Mouse (Mus musculus) midbrain, embryonic 15.5 days (tissue): ENCODE measurements around the gene Dock8. TPM values are rescaled to one million over a fixed set of nuclear protein-coding genes. Genes with fewer than 3 reads are reported as not detected.

Source experiments
- ATAC-seq: fragments of 200-750 bp; cut with Nextera tagmentation; replicated peaks from 2 replicates; pipeline ENCODE4 v1.8.0; 2017; ENCODE audit warnings: moderate TSS enrichment
- H3K27ac ChIP-seq: fragments of 300-500 bp; sonication (generic); 2 replicates; pipeline ENCODE4 v1.5.1; 2015; ENCODE audit warnings: mild to moderate bottlenecking, inconsistent platforms
- H3K27me3 ChIP-seq: fragments of 300-500 bp; sonication (generic); replicated peaks from 2 replicates; pipeline ENCODE4 v1.6.1; 2015; ENCODE audit warnings: inconsistent platforms
- H3K36me3 ChIP-seq: fragments of 300-500 bp; sonication (generic); replicated peaks from 2 replicates; pipeline ENCODE4 v1.6.1; 2015; ENCODE audit warnings: inconsistent platforms
- H3K4me1 ChIP-seq: fragments of 300-500 bp; sonication (generic); 2 replicates; pipeline ENCODE4 v1.6.1; 2015; ENCODE audit warnings: inconsistent platforms
- H3K4me2 ChIP-seq: fragments of 300-500 bp; sonication (generic); 2 replicates; pipeline ENCODE4 v1.6.1; 2015; ENCODE audit warnings: inconsistent platforms, mild to moderate bottlenecking, moderate library complexity
- H3K4me3 ChIP-seq: fragments of 300-500 bp; sonication (generic); 2 replicates; pipeline ENCODE4 v1.5.1; 2015; ENCODE audit warnings: mild to moderate bottlenecking, inconsistent platforms
- H3K9ac ChIP-seq: fragments of 300-500 bp; sonication (generic); 2 replicates; pipeline ENCODE4 v1.6.1; 2015; ENCODE audit warnings: mild to moderate bottlenecking, inconsistent platforms
- H3K9me3 ChIP-seq: fragments of 300-500 bp; sonication (generic); 2 replicates; pipeline ENCODE4 v1.6.1; 2016; ENCODE audit warnings: inconsistent platforms
- WGBS: fragments of 180-500 bp; shearing (Covaris S2); methylation state at CpG from one replicate; pipeline ENCODE4 v1.1.7; 2015; ENCODE audit warnings: mixed read lengths; 5-methylcytosine and 5-hydroxymethylcytosine counted together
- polyA plus RNA-seq: library from polyadenylated mRNA; unstranded; fragments of >200 nt; fragmentation: Nextera tagmentation; extraction: Ambion mirVana; gene quantifications from 2 replicates; pipeline ENCODE4 v1.2.1, GENCODE M21; 2015

Gene Dock8
- polyA plus RNA-seq, 1 experiment from 2014 or later, result 0.59 TPM

- WGBS, result 72% methylated on average over 7 of the region's 7 CpGs
- H3K27me3 ChIP-seq, result no peaks in the 10 kb centered on the region
- no peak overlapping the region for H3K9ac ChIP-seq
- H3K4me2 ChIP-seq, result no peak overlapping the region
- H3K27ac ChIP-seq, result no peak overlapping the region
- H3K9me3 ChIP-seq, result no peaks in the 10 kb centered on the region
- H3K4me1 ChIP-seq, result no peaks in the 10 kb centered on the region
- ATAC-seq, result no peak
- H3K4me3 ChIP-seq, result no peak overlapping the region
- no peaks in the 10 kb centered on the region for H3K36me3 ChIP-seq
Observed at GRCm38 (mm10) chr19:25077636-25078035, 78.3 kb downstream of the Dock8 start.

DNA sequence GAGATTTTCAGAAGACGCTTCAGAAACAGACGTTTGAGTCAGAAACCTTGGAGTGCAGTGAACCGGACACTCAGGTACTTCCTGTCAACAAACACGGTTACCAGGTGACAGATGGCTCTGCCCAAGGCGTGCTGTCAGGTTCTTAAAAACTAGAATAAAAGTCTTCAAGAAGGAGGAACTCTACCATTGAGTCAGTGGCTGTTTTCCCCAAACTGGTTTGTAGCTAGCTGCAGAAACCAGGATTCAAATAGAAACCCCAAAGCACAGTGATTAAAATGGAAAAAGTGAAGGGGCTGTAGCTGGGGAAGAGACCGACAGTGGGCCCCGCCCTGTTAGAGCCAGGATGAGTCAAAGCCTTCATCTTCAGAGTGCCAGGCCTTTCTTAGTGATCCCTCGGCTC lies 78.8 kb downstream of the Dock8 start:
- Histone ChIP-seq H3K9ac (no peak overlapping the region), H3K4me1 (no peaks in the 10 kb centered on the region), H3K27ac (no peak overlapping the region), H3K9me3 (no peaks in the 10 kb centered on the region), H3K36me3 (no peaks in the 10 kb centered on the region), H3K4me3 (no peak overlapping the region), H3K4me2 (no peak overlapping the region), H3K27me3 (no peaks in the 10 kb centered on the region)
- WGBS, result 85% methylated on average over 8 of the region's 8 CpGs
- no peak for ATAC-seq

- Histone ChIP-seq H3K27me3 (no peaks in the 10 kb centered on the region), H3K27ac (no peak overlapping the region), H3K4me2 (no peak overlapping the region), H3K4me1 (no peaks in the 10 kb centered on the region), H3K9ac (no peak overlapping the region), H3K9me3 (no peaks in the 10 kb centered on the region), H3K4me3 (no peak overlapping the region), H3K36me3 (no peaks in the 10 kb centered on the region)
- ATAC-seq, result no peak
- 77% methylated on average over 5 of the region's 5 CpGs for WGBS
Observed at GRCm38 (mm10) chr19:25080166-25080565, 80.8 kb downstream of the Dock8 start.

DNA sequence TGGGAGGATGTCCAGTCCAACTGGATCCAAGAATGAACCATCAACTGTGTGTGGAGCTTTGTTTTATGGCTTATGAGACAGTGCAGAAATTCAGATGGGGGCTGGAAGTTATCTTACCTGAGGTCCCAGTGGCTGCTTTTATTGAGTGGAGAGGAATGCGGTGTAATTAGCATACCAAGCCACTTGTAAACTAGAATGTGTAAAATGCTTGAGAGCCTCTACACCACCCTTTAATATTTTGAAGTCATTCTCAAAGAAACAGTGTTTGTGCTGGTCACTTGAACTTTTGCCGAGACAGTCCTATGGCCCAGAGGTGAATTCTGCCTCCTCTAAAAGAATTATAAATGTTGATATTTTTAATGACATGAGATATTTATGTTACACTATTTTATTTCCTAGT lies 83.5 kb downstream of the Dock8 start:
- no peaks in the 10 kb centered on the region for H3K9me3 ChIP-seq
- H3K27ac ChIP-seq, result no peak overlapping the region
- 89% methylated on average over 2 of the region's 2 CpGs for WGBS
- no peaks in the 10 kb centered on the region for H3K36me3 ChIP-seq
- H3K27me3 ChIP-seq, result no peaks in the 10 kb centered on the region
- no peak overlapping the region for H3K4me3 ChIP-seq
- H3K4me1 ChIP-seq, result no peaks in the 10 kb centered on the region
- no peak overlapping the region for H3K9ac ChIP-seq
- no peak for ATAC-seq
- H3K4me2 ChIP-seq, result no peak overlapping the region

DNA sequence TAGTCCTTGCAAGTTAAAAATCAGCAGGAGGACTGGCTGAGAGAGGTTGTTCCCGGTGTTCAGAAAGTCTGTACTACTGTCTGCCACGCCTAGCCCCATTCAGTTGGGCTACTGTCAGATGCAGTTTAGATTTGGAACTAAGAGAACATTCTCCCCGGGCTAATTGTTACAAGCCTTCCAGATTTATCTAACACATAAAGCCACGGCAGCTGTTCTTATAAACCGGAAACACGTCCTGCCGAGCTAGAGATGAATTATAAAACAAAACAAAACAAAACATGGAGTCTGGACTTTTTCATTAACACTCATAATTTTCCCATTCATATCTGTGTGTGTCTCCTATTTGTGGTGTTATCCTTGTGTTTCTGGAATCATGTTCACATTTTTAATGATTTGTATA lies 87.8 kb downstream of the Dock8 start:
- Histone ChIP-seq H3K27ac (no peak overlapping the region), H3K36me3 (no peaks in the 10 kb centered on the region), H3K4me1 (no peaks in the 10 kb centered on the region), H3K4me3 (no peak overlapping the region), H3K27me3 (no peaks in the 10 kb centered on the region), H3K9me3 (no peaks in the 10 kb centered on the region), H3K4me2 (no peak overlapping the region), H3K9ac (no peak overlapping the region)
- ATAC-seq, result no peak
- 75% methylated on average over 7 of the region's 7 CpGs for WGBS

DNA sequence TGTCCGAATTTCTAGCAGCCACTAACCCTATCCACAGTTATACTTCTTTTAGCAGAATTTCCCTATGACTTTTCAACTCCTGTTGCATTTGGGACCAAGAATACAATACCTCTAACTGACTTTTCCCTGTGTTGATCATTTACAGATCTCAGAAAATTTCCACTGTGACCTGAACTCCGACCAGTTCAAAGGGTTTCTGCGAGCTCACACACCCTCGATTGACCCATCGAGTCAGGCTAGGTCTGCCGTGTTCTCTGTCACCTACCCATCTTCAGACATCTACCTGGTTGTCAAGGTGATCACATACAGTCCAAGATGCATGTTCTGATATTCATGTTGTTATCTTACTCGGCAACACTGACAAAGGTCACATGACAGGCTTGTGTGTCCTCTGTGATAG lies 90.4 kb downstream of the Dock8 start:
- ATAC-seq, result no peak
- 91% methylated on average over 7 of the region's 7 CpGs for WGBS
- Histone ChIP-seq H3K27me3 (no peaks in the 10 kb centered on the region), H3K9ac (no peak overlapping the region), H3K4me1 (no peaks in the 10 kb centered on the region), H3K4me2 (no peak overlapping the region), H3K9me3 (no peaks in the 10 kb centered on the region), H3K4me3 (no peak overlapping the region), H3K36me3 (no peaks in the 10 kb centered on the region), H3K27ac (no peak overlapping the region)

DNA sequence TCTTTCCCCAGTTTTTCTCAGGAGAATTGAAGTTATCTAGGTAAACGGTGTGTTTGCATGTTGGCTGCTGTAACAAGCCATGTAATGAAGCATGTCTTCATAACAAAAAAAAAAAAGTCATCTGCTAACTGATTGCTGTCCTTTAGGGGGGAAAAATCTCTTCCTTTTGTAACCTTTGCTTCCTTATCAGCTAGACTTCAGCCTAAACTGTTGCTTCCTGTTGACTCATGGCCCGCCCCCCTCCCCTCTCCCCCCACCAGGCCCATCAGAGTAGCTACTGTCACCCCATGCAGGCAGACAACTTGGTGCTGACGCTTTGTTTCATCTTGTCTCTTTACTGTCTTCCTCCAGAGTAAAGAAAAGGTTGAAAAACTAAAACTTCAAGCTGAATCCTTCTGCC lies 95.8 kb downstream of the Dock8 start:
- H3K4me1 ChIP-seq, result no peaks in the 10 kb centered on the region
- no peaks in the 10 kb centered on the region for H3K9me3 ChIP-seq
- WGBS, result 77% methylated on average over 3 of the region's 3 CpGs
- no peak for ATAC-seq
- no peaks in the 10 kb centered on the region for H3K36me3 ChIP-seq
- H3K9ac ChIP-seq, result no peak overlapping the region
- no peak overlapping the region for H3K27ac ChIP-seq
- H3K4me3 ChIP-seq, result no peak overlapping the region
- H3K27me3 ChIP-seq, result no peaks in the 10 kb centered on the region
- H3K4me2 ChIP-seq, result no peak overlapping the region

GRCm38 (mm10) chr19:25096316-25096715 lies 97.0 kb downstream of the Dock8 start:
- H3K4me2 ChIP-seq, result no peak overlapping the region
- H3K36me3 ChIP-seq, result no peaks in the 10 kb centered on the region
- H3K9me3 ChIP-seq, result no peaks in the 10 kb centered on the region
- no peaks in the 10 kb centered on the region for H3K4me1 ChIP-seq
- H3K27ac ChIP-seq, result no peak overlapping the region
- no peak overlapping the region for H3K4me3 ChIP-seq
- 81% methylated on average over 9 of the region's 9 CpGs for WGBS
- H3K9ac ChIP-seq, result no peak overlapping the region
- H3K27me3 ChIP-seq, result no peaks in the 10 kb centered on the region
- no peak for ATAC-seq

- no peak overlapping the region for H3K9ac ChIP-seq
- 81% methylated on average over 4 of the region's 4 CpGs for WGBS
- H3K4me3 ChIP-seq, result no peak overlapping the region
- H3K9me3 ChIP-seq, result no peaks in the 10 kb centered on the region
- no peak for ATAC-seq
- H3K27me3 ChIP-seq, result no peaks in the 10 kb centered on the region
- H3K4me2 ChIP-seq, result no peak overlapping the region
- H3K27ac ChIP-seq, result no peak overlapping the region
- no peaks in the 10 kb centered on the region for H3K4me1 ChIP-seq
- no peaks in the 10 kb centered on the region for H3K36me3 ChIP-seq
Observed at GRCm38 (mm10) chr19:25096986-25097385, 97.7 kb downstream of the Dock8 start.

DNA sequence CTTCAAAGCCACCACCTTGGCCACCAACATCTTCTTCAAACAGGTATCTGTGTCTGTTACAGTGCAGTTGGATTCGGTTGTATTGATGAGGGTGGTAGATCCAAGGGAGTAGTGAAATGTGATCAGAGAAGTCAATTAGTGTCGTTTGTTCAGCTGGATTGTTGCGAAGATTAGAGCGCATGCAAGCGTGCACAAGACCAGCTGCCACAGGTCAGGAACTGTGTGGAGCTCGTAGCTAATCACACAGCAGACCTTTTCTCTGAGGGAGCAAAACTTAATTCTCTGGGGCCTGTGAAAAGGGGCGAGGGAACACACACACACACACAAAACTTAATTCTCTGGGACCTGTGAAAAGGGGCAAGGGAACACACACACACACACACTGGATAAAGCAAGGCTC lies 98.2 kb downstream of the Dock8 start:
- Histone ChIP-seq H3K4me3 (no peak overlapping the region), H3K36me3 (no peaks in the 10 kb centered on the region), H3K9ac (no peak overlapping the region), H3K4me2 (no peak overlapping the region), H3K27ac (no peak overlapping the region), H3K9me3 (no peaks in the 10 kb centered on the region), H3K4me1 (no peaks in the 10 kb centered on the region), H3K27me3 (no peaks in the 10 kb centered on the region)
- WGBS, result 63% methylated on average over 7 of the region's 7 CpGs
- no peak for ATAC-seq

DNA sequence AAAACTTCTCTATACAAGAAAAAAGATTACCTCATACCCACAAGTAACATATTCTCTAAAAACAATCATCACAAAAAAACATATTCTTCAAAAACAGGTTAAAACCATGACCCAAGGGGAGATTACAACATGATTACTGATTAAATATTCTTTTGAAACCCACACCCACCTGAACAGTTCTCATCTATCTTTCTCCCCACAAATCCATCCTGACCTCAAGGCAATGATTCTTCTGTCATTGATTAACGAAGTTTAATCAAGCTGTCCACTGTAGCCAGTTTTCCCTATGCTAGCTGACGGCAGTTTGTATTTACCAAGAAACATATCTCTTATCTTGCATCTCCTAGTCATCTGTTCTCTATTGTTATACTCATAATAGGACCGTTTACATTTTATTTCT lies 98.6 kb downstream of the Dock8 start:
- H3K4me3 ChIP-seq, result no peak overlapping the region
- H3K4me1 ChIP-seq, result no peaks in the 10 kb centered on the region
- no peak overlapping the region for H3K9ac ChIP-seq
- H3K27ac ChIP-seq, result no peak overlapping the region
- no peaks in the 10 kb centered on the region for H3K9me3 ChIP-seq
- ATAC-seq, result no peak
- no peaks in the 10 kb centered on the region for H3K36me3 ChIP-seq
- no peak overlapping the region for H3K4me2 ChIP-seq
- H3K27me3 ChIP-seq, result no peaks in the 10 kb centered on the region
- WGBS, result 83% methylated on average over 3 of the region's 3 CpGs

- 83% methylated on average over 4 of the region's 4 CpGs for WGBS
- H3K27me3 ChIP-seq, result no peaks in the 10 kb centered on the region
- no peaks in the 10 kb centered on the region for H3K4me1 ChIP-seq
- ATAC-seq, result no peak
- no peaks in the 10 kb centered on the region for H3K36me3 ChIP-seq
- no peak overlapping the region for H3K4me2 ChIP-seq
- H3K9ac ChIP-seq, result no peak overlapping the region
- no peak overlapping the region for H3K4me3 ChIP-seq
- H3K9me3 ChIP-seq, result no peaks in the 10 kb centered on the region
- no peak overlapping the region for H3K27ac ChIP-seq
Observed at GRCm38 (mm10) chr19:25098941-25099340, 99.6 kb downstream of the Dock8 start.

- Histone ChIP-seq H3K36me3 (no peaks in the 10 kb centered on the region), H3K27ac (no peak overlapping the region), H3K4me1 (no peaks in the 10 kb centered on the region), H3K9me3 (no peaks in the 10 kb centered on the region), H3K4me3 (no peak overlapping the region), H3K27me3 (no peaks in the 10 kb centered on the region), H3K9ac (no peak overlapping the region), H3K4me2 (no peak overlapping the region)
- ATAC-seq, result no peak
- 55% methylated on average over 9 of the region's 9 CpGs for WGBS
Observed at GRCm38 (mm10) chr19:25105682-25106081, 106.3 kb downstream of the Dock8 start.

GRCm38 (mm10) chr19:25106315-25106714 lies 107.0 kb downstream of the Dock8 start:
- H3K36me3 ChIP-seq, result no peaks in the 10 kb centered on the region
- no peak overlapping the region for H3K9ac ChIP-seq
- H3K27ac ChIP-seq, result no peak overlapping the region
- ATAC-seq, result no peak
- no peaks in the 10 kb centered on the region for H3K9me3 ChIP-seq
- 89% methylated on average over 8 of the region's 8 CpGs for WGBS
- H3K4me3 ChIP-seq, result no peak overlapping the region
- H3K4me2 ChIP-seq, result no peak overlapping the region
- no peaks in the 10 kb centered on the region for H3K27me3 ChIP-seq
- H3K4me1 ChIP-seq, result no peaks in the 10 kb centered on the region
